Mouse (Mus musculus): ENCODE measurements at regions not wholly inside any gene's neighbourhood (a gene's known extent, or its start where the extent isn't known, plus 50 kb on each side); places are given as distances from the start of the nearest gene placed in this dataset.

DNA sequence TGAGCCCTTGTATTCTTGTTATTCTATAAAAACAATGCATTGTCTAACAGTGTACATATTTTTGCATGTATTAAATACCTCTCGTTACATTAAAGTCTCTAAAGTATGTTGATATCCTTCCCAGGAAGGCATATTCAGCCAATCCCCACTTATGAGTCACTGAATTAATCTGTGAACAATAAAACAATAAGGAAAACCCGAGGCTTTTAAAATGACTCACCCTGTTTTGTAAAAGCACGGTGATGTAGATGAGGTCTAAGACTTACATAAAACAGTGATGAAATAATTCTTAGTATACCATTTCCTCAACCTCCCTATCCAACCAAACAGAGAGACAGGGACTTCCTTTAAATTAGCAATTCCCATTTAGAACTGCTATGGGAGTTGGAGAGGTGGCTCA, 95.8 kb downstream of the Asb7 start:
- no peak for DNase-seq

DNA sequence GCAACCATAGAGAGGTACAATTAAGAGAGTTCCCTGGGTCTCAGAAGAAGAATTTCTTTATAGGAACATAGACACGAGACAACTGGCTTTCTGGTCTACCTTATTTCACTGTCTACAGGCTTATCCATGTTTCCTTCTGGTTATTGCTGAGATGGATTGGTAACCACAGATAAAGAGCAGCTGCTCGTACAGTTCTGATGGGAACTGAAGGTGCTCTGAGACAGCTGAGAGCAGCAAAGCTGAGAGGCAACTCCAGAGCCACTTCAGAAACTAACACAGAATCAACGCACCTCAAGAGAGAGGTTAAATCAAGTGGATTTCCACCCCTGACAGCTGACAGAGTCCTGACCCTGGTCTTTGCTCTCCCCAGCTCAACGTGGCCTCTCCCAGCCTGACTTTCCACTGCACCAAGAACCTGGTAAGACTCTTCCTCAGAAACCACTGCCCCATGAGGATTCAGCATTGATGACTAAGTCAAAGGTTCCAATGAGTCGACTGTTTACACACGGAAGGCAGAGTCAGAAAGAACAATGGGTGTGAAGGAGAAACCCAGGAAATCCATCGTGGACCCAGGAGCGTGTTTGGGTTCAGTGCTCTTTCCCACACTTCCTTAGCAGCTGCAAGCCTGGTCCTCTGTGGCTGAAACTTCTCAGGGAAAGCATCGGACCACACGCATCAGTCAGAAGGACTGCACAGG, 97.7 kb downstream of the Asb7 start:
- no peak for DNase-seq

DNA sequence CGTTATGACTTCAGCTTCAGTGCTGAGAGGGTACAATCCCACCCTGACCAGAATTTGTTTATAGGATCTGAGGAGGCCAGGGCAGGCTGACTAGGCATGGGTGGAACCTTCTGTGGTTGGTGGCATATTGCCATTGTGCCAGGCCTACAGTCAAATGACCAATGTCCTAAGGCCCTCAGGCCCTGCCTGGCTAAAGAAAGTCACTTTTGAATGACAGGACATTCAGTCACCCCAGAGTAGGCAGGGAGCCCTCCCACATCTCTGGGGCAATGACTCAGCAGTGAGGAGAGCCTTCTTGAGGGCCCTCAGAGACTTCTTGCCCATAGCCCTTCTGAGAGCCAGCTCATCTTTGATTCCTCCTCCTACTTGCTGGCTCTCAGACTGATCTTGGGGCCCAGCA, 102.9 kb downstream of the Asb7 start:
- no peak for DNase-seq

DNA sequence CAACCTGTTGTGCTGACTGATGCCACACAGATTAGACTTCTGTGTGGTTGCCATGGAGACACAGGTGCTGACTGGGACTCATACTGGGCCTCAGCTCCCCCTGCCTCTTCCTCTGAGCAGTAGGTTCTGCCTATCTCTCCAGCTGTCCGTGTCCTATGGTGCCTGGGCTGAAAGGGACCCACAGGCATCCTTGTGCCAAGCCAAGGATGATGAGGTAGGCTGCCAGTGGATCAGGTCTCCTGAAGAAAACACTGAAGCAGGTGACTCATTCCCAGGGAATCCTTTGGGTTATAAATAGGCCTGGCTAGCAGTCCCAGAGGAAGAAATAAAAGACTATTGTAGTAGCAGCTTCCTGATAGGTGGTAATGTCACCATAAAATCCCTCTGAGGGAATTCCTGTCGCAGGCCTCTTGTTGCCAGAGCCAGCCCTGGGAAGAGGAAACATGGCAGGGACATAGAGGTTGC, 108.7 kb downstream of the Asb7 start:
- DNase-seq, result no peak

DNA sequence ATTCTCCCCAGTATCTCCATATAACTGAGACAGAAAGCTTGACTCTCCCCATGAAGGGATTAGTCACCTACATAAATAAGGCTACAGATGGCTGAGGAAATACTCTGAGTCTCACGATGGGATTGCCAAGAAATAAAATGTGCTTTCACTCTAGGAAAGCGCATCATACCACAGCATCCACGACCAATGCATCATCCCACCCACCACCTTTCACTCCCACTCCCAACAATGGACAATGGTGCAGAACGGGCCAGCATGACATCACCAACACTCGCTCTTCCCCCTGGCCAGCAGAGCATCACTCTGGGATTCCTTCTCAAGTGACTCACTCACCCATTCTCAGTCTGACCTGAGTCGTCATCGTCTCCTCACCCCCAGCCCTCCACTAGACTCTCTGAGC, 113.1 kb downstream of the Asb7 start:
- no peak for DNase-seq

DNA sequence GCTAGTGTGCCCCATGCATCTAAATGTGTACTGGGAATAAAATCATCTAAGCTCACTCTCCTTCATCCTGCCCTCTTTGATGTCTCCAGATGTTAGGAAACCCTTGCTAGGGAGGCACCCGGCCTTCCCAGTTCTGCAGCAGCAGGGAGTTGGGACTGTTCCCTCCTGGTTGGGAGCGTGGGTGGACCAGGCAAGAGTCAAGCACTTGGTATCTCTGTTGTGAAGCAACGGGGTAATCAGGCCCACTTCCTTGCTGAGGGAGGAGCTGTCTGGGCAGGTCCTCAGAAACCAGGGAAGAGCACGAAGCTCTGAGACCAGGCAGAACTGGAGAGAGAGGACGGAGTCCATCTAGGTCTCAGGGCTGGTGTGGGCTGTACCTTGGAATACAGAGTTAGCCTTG, 117.9 kb downstream of the Asb7 start:
- no peak for DNase-seq

DNA sequence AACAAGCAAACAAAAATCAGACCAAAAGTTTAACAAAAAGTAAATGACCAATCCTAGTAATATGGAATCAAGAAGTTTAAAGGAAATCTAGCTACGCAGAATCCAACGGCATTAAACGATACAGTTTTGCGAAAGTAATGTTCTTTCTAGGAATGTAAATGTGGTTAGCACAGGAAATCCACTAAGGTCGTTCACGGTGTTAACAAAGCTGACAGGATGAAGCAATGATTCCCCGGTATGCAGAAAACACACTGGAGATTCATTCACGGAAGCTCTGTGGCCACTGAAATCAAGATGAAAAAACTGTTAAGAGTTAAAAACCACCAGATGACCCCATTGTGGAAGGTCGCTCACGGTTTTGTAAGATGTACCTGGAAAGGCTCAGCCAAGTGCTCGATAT, 120.4 kb upstream of the Aldh1a3 start:
- DNase-seq, result no peak

DNA sequence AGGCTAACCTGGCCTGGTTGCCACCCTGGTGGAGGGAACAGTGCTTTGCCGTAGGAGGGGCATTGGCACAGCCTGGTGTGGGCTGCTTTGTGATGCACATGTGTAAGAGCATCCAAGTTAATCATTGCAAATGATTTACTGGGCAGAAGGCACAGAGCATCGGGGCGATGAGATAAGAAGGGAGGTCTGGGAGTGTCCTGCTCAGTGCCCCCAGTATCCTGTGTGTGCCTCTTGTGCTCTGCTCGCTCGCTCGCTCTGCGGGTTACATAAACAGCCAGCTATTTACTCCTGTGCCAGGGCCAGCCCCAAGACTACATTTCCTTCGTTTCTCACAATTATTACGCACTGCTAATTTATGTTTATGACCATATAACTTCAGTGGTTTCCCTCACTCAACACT, 117.9 kb upstream of the Aldh1a3 start:
- DNase-seq, result peak in 1 of 2 experiments; percentile 16

DNA sequence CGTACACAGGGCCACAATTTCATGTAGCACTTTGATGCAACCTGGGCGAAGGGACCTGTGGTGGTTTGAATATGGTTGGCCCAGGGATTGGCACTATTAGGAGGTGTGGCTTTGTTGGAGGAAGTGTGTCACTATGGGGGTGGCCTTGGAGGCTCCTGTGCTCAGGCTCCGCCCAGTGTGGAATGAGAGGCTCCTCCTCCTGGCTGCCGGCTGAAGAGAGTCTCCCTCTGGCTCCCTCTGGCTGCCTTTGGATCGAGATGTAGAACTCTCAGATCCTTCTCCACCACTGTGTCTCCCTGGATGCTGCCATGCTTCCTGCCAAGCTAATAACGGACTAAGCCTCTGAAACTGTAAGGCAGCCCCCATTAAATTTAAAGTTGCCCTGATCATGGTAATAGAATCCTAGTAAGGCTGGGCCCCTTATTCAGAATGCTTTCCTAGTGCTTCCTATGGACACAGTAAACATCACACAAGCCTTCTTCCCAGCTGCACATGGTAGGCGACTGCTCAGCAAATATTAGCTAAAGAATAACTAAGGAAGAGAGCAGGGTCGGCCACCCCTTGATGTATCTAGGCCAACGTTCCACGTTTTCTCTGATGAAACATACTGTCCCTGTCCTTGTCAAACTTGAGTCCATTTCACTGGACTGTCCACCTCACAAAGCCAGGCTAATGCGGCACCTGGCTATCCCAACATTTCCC, 117.2 kb upstream of the Aldh1a3 start:
- peak; percentile 42 to 61 for DNase-seq

DNA sequence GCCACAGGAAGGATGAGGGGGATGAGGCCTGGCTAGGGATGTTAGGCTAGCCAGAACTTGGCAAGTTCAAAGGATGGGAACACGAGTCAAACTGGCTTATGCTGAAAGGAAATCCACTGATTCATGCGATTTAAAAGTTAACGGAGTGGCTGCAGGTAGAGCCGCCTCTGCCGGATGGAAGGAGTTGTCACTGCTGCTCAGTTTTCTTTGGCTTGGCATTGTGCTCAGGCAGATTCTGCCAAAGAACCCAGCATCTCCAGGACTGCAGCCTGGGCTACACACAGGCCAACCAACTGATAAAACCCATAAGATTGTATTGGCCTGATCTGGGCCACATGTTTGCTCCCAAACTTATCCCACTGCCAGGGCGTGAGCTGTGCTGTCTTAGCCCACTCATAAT, 105.3 kb upstream of the Aldh1a3 start:
- DNase-seq, result no peak

DNA sequence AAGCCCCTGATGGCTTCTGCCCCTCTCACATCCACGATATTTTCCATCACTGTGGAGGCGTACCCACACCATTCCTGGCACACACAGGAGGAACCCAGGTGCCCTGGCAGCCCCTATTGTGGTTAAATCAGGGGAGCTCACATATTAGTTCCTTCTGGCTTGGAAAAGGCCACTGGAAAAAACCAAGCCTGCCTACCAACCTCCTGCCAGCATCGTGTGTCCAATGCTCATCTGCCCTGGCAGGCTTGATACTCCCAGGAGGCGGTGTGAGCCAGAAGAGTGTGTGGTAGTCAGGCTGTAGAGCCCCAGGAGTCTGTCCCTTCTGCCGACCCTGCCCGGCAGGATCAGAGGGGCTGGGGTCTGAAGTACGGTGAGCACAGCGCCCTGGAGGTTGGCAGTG, 104.7 kb upstream of the Aldh1a3 start:
- DNase-seq, result no peak

DNA sequence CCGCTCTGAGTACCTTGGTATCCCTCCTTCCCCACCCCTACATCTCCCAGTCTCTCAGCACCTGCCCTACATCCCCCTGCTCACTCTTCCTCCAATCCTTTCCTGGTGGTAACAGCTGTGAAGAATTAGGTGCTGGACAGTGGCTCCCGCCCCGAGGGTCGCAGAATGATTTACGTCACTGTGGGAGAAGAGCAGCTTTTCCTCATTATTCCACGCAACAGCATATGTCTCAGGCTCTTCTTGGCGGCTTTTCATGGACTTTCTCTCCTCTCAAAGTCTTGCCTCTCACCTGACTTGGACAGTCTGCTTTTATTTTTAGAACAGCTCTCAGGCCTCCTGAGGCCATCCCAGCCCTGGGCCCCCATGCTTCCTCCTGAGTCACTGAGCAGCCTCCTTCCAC, 103.8 kb upstream of the Aldh1a3 start:
- DNase-seq, result peak; percentile 25 to 47

DNA sequence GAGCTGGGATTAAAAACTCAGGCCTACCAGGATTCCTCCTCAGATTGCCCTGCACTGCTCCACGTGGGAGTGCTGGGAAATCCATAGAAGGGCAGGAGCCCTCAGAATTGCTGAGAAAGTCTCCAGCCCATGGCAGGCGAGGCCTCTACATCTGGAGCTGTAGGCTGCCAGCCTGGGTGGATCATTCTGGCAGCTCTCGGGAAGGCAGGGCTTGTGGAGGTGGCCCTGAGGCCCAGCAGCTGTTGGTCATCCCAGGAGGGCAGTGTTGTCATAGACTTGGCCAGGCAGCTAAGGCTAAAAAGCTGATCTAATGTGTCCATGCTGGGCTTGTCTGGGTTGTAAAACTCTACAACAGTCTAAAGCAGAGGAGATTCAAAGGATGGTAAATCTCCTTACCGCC, 101.6 kb upstream of the Aldh1a3 start:
- DNase-seq, result peak; percentile 64 to 74

DNA sequence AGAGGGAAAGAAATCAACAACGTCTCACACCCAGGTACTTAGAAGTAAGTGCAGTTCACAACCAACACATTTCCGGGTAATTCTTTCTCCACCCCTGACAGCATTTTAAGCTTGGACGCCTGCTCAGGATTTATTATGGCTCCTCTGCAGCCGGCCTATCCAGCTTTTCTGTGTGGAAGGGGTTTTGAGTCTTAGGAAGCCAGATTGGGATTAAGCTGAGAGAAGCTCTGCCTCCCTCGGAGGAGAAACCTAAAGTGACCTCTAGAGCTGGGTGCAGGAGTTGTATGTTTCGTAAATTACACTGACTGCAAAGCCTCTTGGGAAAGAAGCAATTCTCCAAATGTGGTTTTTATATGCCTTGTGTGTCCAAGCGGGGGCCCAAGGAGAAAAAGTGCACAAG, 96.6 kb upstream of the Aldh1a3 start:
- DNase-seq, result no peak

DNA sequence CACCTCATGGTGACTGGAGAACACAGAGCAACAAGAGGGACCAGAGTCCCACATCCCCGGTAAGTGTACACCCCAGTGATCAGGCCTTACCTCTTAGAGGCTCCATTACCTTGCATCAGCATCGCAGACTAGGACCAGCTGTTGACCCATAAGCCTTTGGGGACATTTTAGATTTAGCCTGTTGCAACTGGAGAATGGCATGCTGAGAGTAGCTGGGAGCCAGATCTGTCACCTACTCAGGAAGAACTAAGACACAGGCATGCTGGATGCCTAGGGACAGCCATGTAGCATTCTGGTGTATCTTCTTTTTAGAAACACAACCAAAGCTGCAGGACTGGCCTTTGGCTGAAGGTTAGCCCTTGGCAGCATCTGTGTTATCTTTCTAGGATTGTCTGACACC, 94.2 kb upstream of the Aldh1a3 start:
- DNase-seq, result no peak

DNA sequence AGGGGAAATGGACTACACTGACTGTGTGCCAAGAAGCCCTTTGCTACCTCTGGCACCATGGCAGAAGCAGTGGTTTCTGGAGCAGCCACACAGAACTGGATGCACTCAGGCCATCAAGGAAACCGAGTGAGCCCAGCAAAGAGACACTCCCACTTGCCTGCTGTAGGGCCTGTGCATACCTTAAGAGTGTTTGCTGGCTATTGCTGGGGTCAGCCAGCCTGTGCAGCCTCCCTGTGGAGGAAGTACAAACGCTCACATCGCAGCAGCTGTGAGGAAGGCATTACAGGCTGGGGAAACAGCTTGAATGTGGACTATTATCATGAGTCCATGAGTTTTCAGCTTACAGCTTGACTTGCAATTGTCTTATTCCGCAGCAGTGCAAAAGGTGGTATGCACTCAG, 88.8 kb upstream of the Aldh1a3 start:
- peak; percentile 18 to 30 for DNase-seq

DNA sequence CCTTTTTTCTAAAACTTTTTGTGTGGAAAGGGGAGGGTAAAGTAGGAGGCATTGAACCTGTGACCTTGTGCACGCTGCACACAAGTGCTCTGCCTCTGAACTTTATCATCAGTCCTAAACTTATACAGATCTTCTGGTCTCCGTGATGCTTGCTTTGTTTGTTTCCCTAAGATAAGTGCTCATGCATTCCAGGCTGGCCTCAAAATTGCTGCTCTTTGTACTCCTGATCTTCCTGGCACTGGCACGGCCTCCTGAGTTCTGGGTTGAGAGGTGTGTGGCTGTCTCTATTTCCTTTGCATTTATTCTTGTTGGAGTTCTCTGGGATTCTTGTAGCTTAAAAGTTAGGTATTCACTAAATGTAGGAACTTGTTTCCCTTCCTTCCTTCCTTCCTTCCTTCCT, 86.1 kb upstream of the Aldh1a3 start:
- DNase-seq, result no peak

DNA sequence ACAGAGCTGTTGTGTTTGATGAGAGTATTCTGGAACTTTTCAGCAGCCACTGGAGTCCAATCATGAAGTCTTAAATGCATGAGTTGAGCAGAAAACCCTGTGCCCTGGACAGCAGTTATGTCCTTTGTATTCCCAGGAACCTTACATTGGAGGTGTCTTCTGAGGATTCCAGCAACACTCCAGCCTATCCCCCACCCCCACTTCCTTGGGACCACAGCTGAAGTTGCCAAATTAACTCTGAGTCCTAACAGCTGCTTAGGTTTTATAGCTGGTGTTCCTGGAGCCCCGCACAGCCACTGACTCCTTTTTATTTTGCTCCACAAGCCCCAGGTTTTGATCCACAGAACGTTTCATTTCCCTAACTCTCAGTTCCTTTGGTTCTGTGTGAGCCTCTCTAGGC, 78.4 kb upstream of the Aldh1a3 start:
- peak; percentile 12 to 48 for DNase-seq

DNA sequence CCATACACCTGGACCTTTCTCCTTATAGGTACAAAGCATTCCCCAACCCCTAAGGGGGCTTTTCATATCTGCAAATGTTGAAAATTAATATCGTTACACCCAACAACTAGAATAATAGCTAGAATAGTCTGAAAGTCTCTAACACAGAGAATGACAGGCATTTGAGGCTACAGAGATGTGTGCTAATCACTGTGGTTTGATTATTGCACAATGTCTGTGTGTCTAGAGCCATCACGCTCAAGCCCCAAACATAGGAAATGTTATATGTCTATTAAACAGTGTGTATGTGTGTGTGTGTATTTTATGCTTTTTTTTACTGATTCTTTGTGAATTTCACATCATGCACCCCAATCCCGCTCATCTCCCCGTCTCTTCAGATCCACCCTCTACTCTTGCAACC, 77.2 kb upstream of the Aldh1a3 start:
- DNase-seq, result no peak

DNA sequence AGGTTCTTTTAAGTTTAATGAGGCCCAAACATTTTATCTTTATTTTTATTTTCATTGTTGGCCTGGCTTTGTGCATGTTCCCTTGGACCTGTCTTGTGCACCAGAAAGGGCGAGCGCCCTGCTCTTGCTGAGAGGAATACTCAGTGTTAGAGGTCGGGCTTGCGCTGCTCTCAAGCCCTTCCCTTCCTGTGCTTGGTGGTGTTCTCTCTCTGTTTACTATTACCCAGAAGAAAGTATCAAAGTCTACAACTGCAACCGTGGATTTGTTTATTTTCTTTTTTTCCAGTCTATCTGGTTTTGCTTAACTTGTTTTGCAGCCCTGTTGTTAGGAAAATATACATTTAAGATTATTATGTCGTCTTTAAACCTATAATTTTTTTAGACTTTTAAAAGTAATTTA, 74.1 kb upstream of the Aldh1a3 start:
- no peak for DNase-seq

DNA sequence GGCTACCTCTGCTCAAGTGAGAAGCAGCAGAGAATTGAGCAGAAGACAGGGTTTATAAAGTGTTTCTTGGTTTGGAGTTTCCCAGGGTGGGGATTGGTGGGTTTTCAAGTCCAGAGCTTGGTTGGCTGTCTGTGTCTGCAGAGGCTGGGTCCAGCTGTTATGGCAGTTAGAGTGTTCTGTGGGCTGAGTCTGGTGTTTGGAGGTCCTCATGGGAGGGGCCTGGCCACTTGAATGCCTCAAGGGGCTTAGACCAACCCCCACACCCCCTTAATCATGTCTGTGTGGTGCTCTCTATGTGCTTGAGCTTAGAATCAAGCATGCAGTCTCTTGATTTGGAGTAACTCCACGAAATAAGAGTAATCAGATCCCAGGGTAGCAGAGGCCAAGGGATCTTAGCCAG, 70.2 kb upstream of the Aldh1a3 start:
- no peak for DNase-seq

DNA sequence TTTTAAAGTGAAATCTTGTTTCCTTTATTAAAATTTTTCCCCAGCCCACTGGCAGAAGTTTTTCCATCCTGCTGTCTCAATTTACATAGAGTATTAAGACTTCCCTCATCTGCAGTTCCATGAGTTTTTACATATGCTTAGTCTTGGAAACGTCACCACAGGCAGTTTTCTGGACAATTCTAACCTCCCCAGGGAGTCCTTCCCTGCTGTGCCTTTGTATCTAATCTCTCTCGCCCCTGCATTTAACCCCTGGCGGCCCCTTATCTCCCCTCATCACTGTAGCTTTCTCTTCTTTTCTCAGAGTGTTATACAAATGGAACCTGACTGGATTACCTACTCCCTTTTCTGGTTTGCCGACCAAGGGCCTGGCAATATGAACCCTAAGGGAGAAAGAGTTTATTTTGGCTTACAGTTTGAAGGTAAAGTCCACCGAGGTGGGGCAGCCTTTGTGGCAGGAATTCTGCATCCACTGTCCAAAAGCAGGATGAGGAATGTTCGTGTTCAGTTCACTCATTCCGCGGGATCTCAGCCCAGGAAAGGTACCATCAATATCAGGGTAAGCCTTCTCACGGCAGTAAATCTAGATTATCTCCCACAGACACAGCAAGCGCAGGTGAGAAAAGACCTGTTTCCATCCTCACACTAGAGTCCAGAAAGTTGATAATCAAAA, 66.0 kb upstream of the Aldh1a3 start:
- DNase-seq, result no peak

DNA sequence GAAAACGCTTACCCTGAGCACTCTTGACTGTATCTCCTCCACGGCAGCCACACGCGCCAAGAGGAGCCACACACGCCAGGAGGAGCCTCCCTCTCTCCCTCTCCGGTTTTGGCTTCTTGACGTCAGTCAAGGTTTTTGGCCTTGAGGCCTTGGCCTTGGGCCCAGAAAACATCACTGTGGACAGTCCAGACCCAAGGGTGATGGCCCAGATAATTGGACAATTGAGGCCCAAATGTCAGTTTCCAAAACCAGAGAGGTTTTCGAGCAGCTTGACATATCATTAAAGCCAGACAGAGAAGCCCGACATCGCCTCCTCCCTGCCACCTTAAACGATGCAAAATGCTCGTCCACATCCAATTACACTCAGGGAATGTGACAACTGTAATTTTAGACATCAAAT, 65.4 kb upstream of the Aldh1a3 start:
- no peak for DNase-seq

DNA sequence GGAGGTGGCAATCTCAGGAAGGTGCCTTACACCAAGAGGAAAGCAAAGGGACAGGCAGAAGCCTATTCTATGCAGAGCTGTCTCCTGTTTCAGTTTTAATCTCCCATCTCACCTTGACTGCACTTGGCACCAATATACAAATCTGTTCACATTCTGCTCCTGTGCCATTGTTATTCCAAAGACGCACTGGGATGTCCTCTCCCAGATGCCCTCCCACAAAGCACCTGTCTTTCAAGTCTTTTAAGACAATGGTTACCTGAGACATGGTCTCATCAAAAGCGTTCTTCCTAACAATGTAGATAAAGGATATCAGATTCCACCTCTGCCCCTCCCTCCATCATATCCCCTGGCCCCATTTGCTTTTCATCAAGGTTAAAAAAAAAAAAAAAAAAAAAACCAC, 64.2 kb upstream of the Aldh1a3 start:
- DNase-seq, result no peak

Measured in kidney, postnatal 4 days (tissue).